Mouse (Mus musculus): ENCODE measurements around the gene 1700012P22Rik. TPM values are rescaled to one million over a fixed set of nuclear protein-coding genes. Genes with fewer than 3 reads are reported as not detected.

Gene 1700012P22Rik
- not detected in 2 replicates for total RNA-seq (2014; rRNA removed; ENCODE audit: low replicate concordance)
- not detected in 2 replicates for polyA plus RNA-seq (2015; fragmentation: Nextera tagmentation; extraction: Ambion mirVana)

- Histone ChIP-seq H3K4me3 (ENCODE audit: low read depth, low read length) (no peak within 1 kb of the TSS), H3K27ac (ENCODE audit: low read depth) (no peak within 1 kb of the TSS), H3K4me1 (ENCODE audit: control insufficient read depth, insufficient read depth) (no peaks in the 10 kb centered on the region), H3K27me3 (ENCODE audit: control insufficient read depth, insufficient read depth, low read length) (no peaks in the 10 kb centered on the region), H3K36me3 (replicated peaks; ENCODE audit: control insufficient read depth, insufficient read depth, low read length) (no peaks in the 10 kb centered on the region), H3K9me3 (replicated peaks; ENCODE audit: control insufficient read depth, low read length) (no peaks in the 10 kb centered on the region), H3K9ac (replicated peaks; ENCODE audit: low read depth, low read length) (no peak within 1 kb of the TSS), H3K4me2 (ENCODE audit: low read depth, low read length) (no peak within 1 kb of the TSS)
- ATAC-seq (ENCODE audit: insufficient read depth, low read depth) (no peak), DNase-seq (ENCODE audit: low spot score) (no peak)
- TF ChIP-seq EP300 (IDR thresholded peaks at IDR 0.05; ENCODE audit: low read depth): no peak
- TF ChIP-seq CTCF (IDR thresholded peaks at IDR 0.05; ENCODE audit: low read depth): no peak
These were observed at the start of gene 1700012P22Rik for GRCm38 (mm10) chr4:144438672-144439071. Gene 1700012P22Rik, minus strand, starts transcription at chr4:144438772.

- TF ChIP-seq CTCF (IDR thresholded peaks at IDR 0.05; ENCODE audit: low read depth) (no peak), EP300 (IDR thresholded peaks at IDR 0.05; ENCODE audit: low read depth) (no peak)
- Histone ChIP-seq H3K4me1 (ENCODE audit: control insufficient read depth, insufficient read depth) (no peaks in the 10 kb centered on the region), H3K9ac (replicated peaks; ENCODE audit: low read depth, low read length) (no peak overlapping the region), H3K36me3 (replicated peaks; ENCODE audit: control insufficient read depth, insufficient read depth, low read length) (no peaks in the 10 kb centered on the region), H3K9me3 (replicated peaks; ENCODE audit: control insufficient read depth, low read length) (0 out of 2 replicates have a peak, but pooled peaks cover 3% of the 10 kb centered on the region), H3K4me3 (ENCODE audit: low read depth, low read length) (no peak overlapping the region), H3K27me3 (ENCODE audit: control insufficient read depth, insufficient read depth, low read length) (no peaks in the 10 kb centered on the region), H3K27ac (ENCODE audit: low read depth) (no peak overlapping the region), H3K4me2 (ENCODE audit: low read depth, low read length) (no peak overlapping the region)
- ATAC-seq (ENCODE audit: insufficient read depth, low read depth) (no peak), DNase-seq (ENCODE audit: low spot score) (no peak)
- WGBS: 69% methylated on average over 1 of the region's 1 CpGs
These were observed 29.5 kb upstream of the 1700012P22Rik start for GRCm38 (mm10) chr4:144468091-144468490.

GRCm38 (mm10) chr4:144465206-144465605 is 26.6 kb upstream of the 1700012P22Rik start:
- Histone ChIP-seq H3K27ac (ENCODE audit: low read depth) (no peak overlapping the region), H3K4me3 (ENCODE audit: low read depth, low read length) (no peak overlapping the region), H3K4me1 (ENCODE audit: control insufficient read depth, insufficient read depth) (no peaks in the 10 kb centered on the region), H3K27me3 (ENCODE audit: control insufficient read depth, insufficient read depth, low read length) (no peaks in the 10 kb centered on the region), H3K36me3 (replicated peaks; ENCODE audit: control insufficient read depth, insufficient read depth, low read length) (no peaks in the 10 kb centered on the region), H3K9me3 (replicated peaks; ENCODE audit: control insufficient read depth, low read length) (no peaks in the 10 kb centered on the region; the same call in 1 of the 2 replicates), H3K4me2 (ENCODE audit: low read depth, low read length) (no peak overlapping the region), H3K9ac (replicated peaks; ENCODE audit: low read depth, low read length) (no peak overlapping the region)
- no peak for ATAC-seq (ENCODE audit: insufficient read depth, low read depth)
- no peak for TF ChIP-seq EP300 (IDR thresholded peaks at IDR 0.05; ENCODE audit: low read depth)
- no peak for TF ChIP-seq CTCF (IDR thresholded peaks at IDR 0.05; ENCODE audit: low read depth)
- 57% methylated on average over 2 of the region's 2 CpGs for WGBS
- no peak for DNase-seq (ENCODE audit: low spot score)

GRCm38 (mm10) chr4:144463656-144464055 is 25.1 kb upstream of the 1700012P22Rik start, which contains the start of gene Aadacl3:
Gene Aadacl3, minus strand, starts transcription at chr4:144463756.
- ATAC-seq (ENCODE audit: insufficient read depth, low read depth) (no peak), DNase-seq (ENCODE audit: low spot score) (no peak)
- H3K4me2 ChIP-seq (ENCODE audit: low read depth, low read length): no peak within 1 kb of the TSS
- 54% methylated on average over 3 of the region's 3 CpGs for WGBS
- no peaks in the 10 kb centered on the region; the same call in 1 of the 2 replicates for H3K9me3 ChIP-seq (replicated peaks; ENCODE audit: control insufficient read depth, low read length)
- H3K4me3 ChIP-seq (ENCODE audit: low read depth, low read length): no peak within 1 kb of the TSS
- H3K27ac ChIP-seq (ENCODE audit: low read depth): no peak within 1 kb of the TSS
- no peaks in the 10 kb centered on the region for H3K36me3 ChIP-seq (replicated peaks; ENCODE audit: control insufficient read depth, insufficient read depth, low read length)
- TF ChIP-seq CTCF (IDR thresholded peaks at IDR 0.05; ENCODE audit: low read depth) (no peak), EP300 (IDR thresholded peaks at IDR 0.05; ENCODE audit: low read depth) (no peak)
- H3K9ac ChIP-seq (replicated peaks; ENCODE audit: low read depth, low read length): no peak within 1 kb of the TSS
- no peaks in the 10 kb centered on the region for H3K4me1 ChIP-seq (ENCODE audit: control insufficient read depth, insufficient read depth)
- H3K27me3 ChIP-seq (ENCODE audit: control insufficient read depth, insufficient read depth, low read length): no peaks in the 10 kb centered on the region

GRCm38 (mm10) chr4:144453217-144453616 is 14.6 kb upstream of the 1700012P22Rik start, which contains the start of gene Gm9944:
Gene Gm9944, minus strand, starts transcription at chr4:144453317.
- H3K4me1 ChIP-seq (ENCODE audit: control insufficient read depth, insufficient read depth): no peaks in the 10 kb centered on the region
- no peak within 1 kb of the TSS for H3K27ac ChIP-seq (ENCODE audit: low read depth)
- H3K27me3 ChIP-seq (ENCODE audit: control insufficient read depth, insufficient read depth, low read length): no peaks in the 10 kb centered on the region
- H3K4me2 ChIP-seq (ENCODE audit: low read depth, low read length): no peak within 1 kb of the TSS
- no peak within 1 kb of the TSS for H3K9ac ChIP-seq (replicated peaks; ENCODE audit: low read depth, low read length)
- H3K4me3 ChIP-seq (ENCODE audit: low read depth, low read length): no peak within 1 kb of the TSS
- no peak for TF ChIP-seq EP300 (IDR thresholded peaks at IDR 0.05; ENCODE audit: low read depth)
- no peak for TF ChIP-seq CTCF (IDR thresholded peaks at IDR 0.05; ENCODE audit: low read depth)
- 61% methylated on average over 2 of the region's 2 CpGs for WGBS
- H3K9me3 ChIP-seq (replicated peaks; ENCODE audit: control insufficient read depth, low read length): no peaks in the 10 kb centered on the region
- ATAC-seq (ENCODE audit: insufficient read depth, low read depth) (no peak), DNase-seq (ENCODE audit: low spot score) (no peak)
- no peaks in the 10 kb centered on the region for H3K36me3 ChIP-seq (replicated peaks; ENCODE audit: control insufficient read depth, insufficient read depth, low read length)

- H3K27me3 ChIP-seq (ENCODE audit: control insufficient read depth, insufficient read depth, low read length): no peaks in the 10 kb centered on the region
- H3K36me3 ChIP-seq (replicated peaks; ENCODE audit: control insufficient read depth, insufficient read depth, low read length): no peaks in the 10 kb centered on the region
- no peak overlapping the region for H3K27ac ChIP-seq (ENCODE audit: low read depth)
- no peak overlapping the region for H3K4me2 ChIP-seq (ENCODE audit: low read depth, low read length)
- H3K4me3 ChIP-seq (ENCODE audit: low read depth, low read length): no peak overlapping the region
- ATAC-seq (ENCODE audit: insufficient read depth, low read depth): no peak
- no peak overlapping the region for H3K9ac ChIP-seq (replicated peaks; ENCODE audit: low read depth, low read length)
- H3K4me1 ChIP-seq (ENCODE audit: control insufficient read depth, insufficient read depth): no peaks in the 10 kb centered on the region
- no peak for DNase-seq (ENCODE audit: low spot score)
- TF ChIP-seq CTCF (IDR thresholded peaks at IDR 0.05; ENCODE audit: low read depth): no peak
- TF ChIP-seq EP300 (IDR thresholded peaks at IDR 0.05; ENCODE audit: low read depth): no peak
- no peaks in the 10 kb centered on the region for H3K9me3 ChIP-seq (replicated peaks; ENCODE audit: control insufficient read depth, low read length)
- 65% methylated on average over 2 of the region's 2 CpGs for WGBS
These were observed 10.0 kb upstream of the 1700012P22Rik start for GRCm38 (mm10) chr4:144448546-144448945.
